Mouse (Mus musculus): ENCODE results near the gene Usp50. TPM values are rescaled to one million over a fixed set of nuclear protein-coding genes. Genes with fewer than 3 reads are reported as not detected.
A peak's percentile ranks its signal among the peaks of the same experiment; 100 is the strongest.

Usp50 gene
- total and polyA plus RNA-seq, 3 experiments = 0.37 to 3.2 (median 0.89) TPM

GRCm38 (mm10) chr2:126675169-126676121 lies 107.8 kb downstream of the Usp50 start (continued):
- TF ChIP-seq KAT2A (IDR thresholded peaks at IDR 0.05; ENCODE audit: insufficient replicate concordance, low read length) = peak; percentile 84; the same call in 1 of the 2 replicates
- TF ChIP-seq BHLHE40 (IDR thresholded peaks at IDR 0.05; ENCODE audit: low read depth, low read length) = peak; percentile 34; the same call in 1 of the 2 replicates
- TF ChIP-seq MAFK (IDR thresholded peaks at IDR 0.05; ENCODE audit: insufficient replicate concordance, low read length) = no peak
- TF ChIP-seq ETS1 (conservative IDR thresholded peaks at IDR 0.05; ENCODE audit: low read depth, low read length) = no peak
- TF ChIP-seq NELFE (IDR thresholded peaks at IDR 0.05; ENCODE audit: low read depth, low read length) = peak; percentile 89
- no peak for TF ChIP-seq RCOR1 (conservative IDR thresholded peaks at IDR 0.05; ENCODE audit: low read depth, low read length)
- TF ChIP-seq ELF1 (IDR thresholded peaks at IDR 0.05; ENCODE audit: low read depth, low read length) = peak; percentile 78
- TF ChIP-seq TCF12 (IDR thresholded peaks at IDR 0.05; ENCODE audit: low read depth, low read length) = peak; percentile 53
- no peak for TF ChIP-seq E2F4 (IDR thresholded peaks at IDR 0.05; ENCODE audit: insufficient replicate concordance, low read depth, low read length)
- peak; percentile 94 for TF ChIP-seq ZMIZ1 (IDR thresholded peaks at IDR 0.05; ENCODE audit: low read depth, low read length)
- TF ChIP-seq CHD1 (IDR thresholded peaks at IDR 0.05; ENCODE audit: low read depth, low read length) = 0 out of 2 replicates have a peak, but pooled peaks have one; percentile 62

- Histone ChIP-seq H3K36me3 (replicated peaks in 1 of 2; ENCODE audit: control insufficient read depth in 1 of 2, insufficient read depth in 1 of 2, low read length in 1 of 2) (peaks cover 0 to 17% of the 10 kb centered on the region in 2 experiments), H3K9me3 (replicated peaks; ENCODE audit: low read length) (no peaks in the 10 kb centered on the region), H3K4me3 (replicated peaks in 1 of 3; ENCODE audit: low read depth in 2 of 3, low read length in 2 of 3, poor library complexity in 1 of 3) (peak overlapping the region; percentile 75 to 93 (median 89)), H3K79me2 (replicated peaks; ENCODE audit: control insufficient read depth, extremely low read depth, insufficient read depth, poor library complexity, severe bottlenecking) (peaks cover 67% of the 10 kb centered on the region), H3K4me1 (ENCODE audit: control insufficient read depth in 1 of 2, insufficient read depth in 2 of 2) (peaks cover 2 to 32% of the 10 kb centered on the region in 2 experiments; a peak in 3 of 4 replicates), H3K4me2 (ENCODE audit: insufficient read depth, low read depth, poor library complexity, severe bottlenecking) (peak overlapping the region; percentile 67; the same call in 1 of the 2 replicates), H3K27me3 (replicated peaks) (no peaks in the 10 kb centered on the region), H3K9ac (ENCODE audit: insufficient read depth, low read depth) (peak overlapping the region; percentile 74), H3K27ac (ENCODE audit: insufficient read depth, low read depth) (peak overlapping the region; percentile 95)
- peak; percentile 49 for DNase-seq (ENCODE audit: extremely low read depth)
- dilution Hi-C loops (cut with MboI; ENCODE audit: extremely low pct_ligation_motif_present, extremely low pct_unique_long_range_greater_than_20kb, low sequenced_read_pairs) = no loop called here
- in situ Hi-C loops (cut with MboI; ENCODE audit: low pct_ligation_motif_present, low pct_unique_long_range_greater_than_20kb, low sequenced_read_pairs) = no loop called here
- TF ChIP-seq ETS1 (conservative IDR thresholded peaks at IDR 0.05; ENCODE audit: low read depth, low read length) = no peak
- no peak for TF ChIP-seq CHD2 (IDR thresholded peaks at IDR 0.05; ENCODE audit: low read length)
- TF ChIP-seq RCOR1 (conservative IDR thresholded peaks at IDR 0.05; ENCODE audit: low read depth, low read length) = 0 out of 2 replicates have a peak, but pooled peaks have one; percentile 42
- no peak for TF ChIP-seq TBP (conservative IDR thresholded peaks at IDR 0.05; ENCODE audit: low read depth, low read length)
- TF ChIP-seq ELF1 (IDR thresholded peaks at IDR 0.05; ENCODE audit: low read depth, low read length) = no peak
- TF ChIP-seq SIN3A (IDR thresholded peaks at IDR 0.05; ENCODE audit: low read length) = peak; percentile 18; the same call in 1 of the 2 replicates
- TF ChIP-seq MXI1 (IDR thresholded peaks at IDR 0.05; ENCODE audit: low read depth, low read length) = peak; percentile 63; the same call in 1 of the 2 replicates
- no peak for TF ChIP-seq MYC (IDR thresholded peaks at IDR 0.05; ENCODE audit: low read depth, low read length)
- no peak for TF ChIP-seq MAZ (IDR thresholded peaks at IDR 0.05; ENCODE audit: low read depth, low read length)
- no peak for TF ChIP-seq SMC3 (IDR thresholded peaks at IDR 0.05; ENCODE audit: low read depth, low read length)
- TF ChIP-seq GABPA (IDR thresholded peaks at IDR 0.05; ENCODE audit: insufficient replicate concordance, low read depth, low read length) = no peak
- no peak for TF ChIP-seq POLR2AphosphoS2 (IDR thresholded peaks at IDR 0.05; ENCODE audit: low read depth, low read length)
- TF ChIP-seq IRF4 (IDR thresholded peaks at IDR 0.05; ENCODE audit: low read depth, low read length) = no peak
- no peak for TF ChIP-seq CHD1 (IDR thresholded peaks at IDR 0.05; ENCODE audit: low read depth, low read length)
- TF ChIP-seq NELFE (IDR thresholded peaks at IDR 0.05; ENCODE audit: low read depth, low read length) = no peak
- no peak for TF ChIP-seq ZC3H11A (IDR thresholded peaks at IDR 0.05; ENCODE audit: low read depth, low read length)
- TF ChIP-seq TCF12 (IDR thresholded peaks at IDR 0.05; ENCODE audit: low read depth, low read length) = no peak; the same call in 1 of the 2 replicates
- peak; percentile 36; the same call in 1 of the 2 replicates for TF ChIP-seq POLR2A (IDR thresholded peaks at IDR 0.05; ENCODE audit: low read depth, low read length)
- TF ChIP-seq RAD21 (IDR thresholded peaks at IDR 0.05; ENCODE audit: low read depth, low read length) = no peak
- TF ChIP-seq E2F4 (IDR thresholded peaks at IDR 0.05; ENCODE audit: insufficient replicate concordance, low read depth, low read length) = no peak
- TF ChIP-seq PAX5 (IDR thresholded peaks at IDR 0.05; ENCODE audit: low read length) = no peak
- no peak for TF ChIP-seq HCFC1 (IDR thresholded peaks at IDR 0.05; ENCODE audit: low read depth, low read length)
- TF ChIP-seq ZNF384 (IDR thresholded peaks at IDR 0.05; ENCODE audit: low read depth, low read length) = no peak
- no peak for TF ChIP-seq JUND (conservative IDR thresholded peaks at IDR 0.05; ENCODE audit: low read depth, low read length)
- TF ChIP-seq MAFK (IDR thresholded peaks at IDR 0.05; ENCODE audit: insufficient replicate concordance, low read length) = no peak
- no peak for TF ChIP-seq ZKSCAN1 (IDR thresholded peaks at IDR 0.05; ENCODE audit: borderline replicate concordance, low read depth, low read length)
- no peak for TF ChIP-seq EP300 (IDR thresholded peaks at IDR 0.05; ENCODE audit: low read length)
- TF ChIP-seq KAT2A (IDR thresholded peaks at IDR 0.05; ENCODE audit: insufficient replicate concordance, low read length) = no peak
- no peak for TF ChIP-seq CTCF (conservative IDR thresholded peaks at IDR 0.05 in 1 of 2, IDR thresholded peaks at IDR 0.05 in 1 of 2; ENCODE audit: low read depth in 2 of 2, low read length in 2 of 2)
Measured at GRCm38 (mm10) chr2:126674441-126675168, 108.7 kb downstream of the Usp50 start.
